Mouse (Mus musculus) heart, postnatal 36 days (tissue): ENCODE measurements around the gene Ccdc136. TPM values are rescaled to one million over a fixed set of nuclear protein-coding genes. Genes with fewer than 3 reads are reported as not detected.
"Not testable (repeated sequence)": the region's sequence is repeated elsewhere in the genome, so short reads cannot be mapped to it uniquely, and the experiment has no call there.

Source experiments
- DNase-seq, 2 experiments: peaks; one replicate each; pipeline ENCODE4 v3.0.0; 2021 to 2022
- intact Hi-C: fragments of 180-260 bp; cut with DNase I; formaldehyde crosslinking; loops from one replicate; pipeline ENCODE4 v1.15.1; 2025
- total RNA-seq, 2 experiments: library from RNA; stranded (reverse); gene quantifications; 2 replicates each; pipeline ENCODE4 v1.2.3; 2021

Gene Ccdc136
- 1 to 10 TPM; 1.7 to 3.0 TPM for total RNA-seq

- peak; percentile 70 to 73 for DNase-seq
- intact Hi-C loops, result no loop called here
Measured at GRCm38 (mm10) chr6:29395910-29396713, at the start of gene Ccdc136. Gene Ccdc136, plus strand, starts transcription at chr6:29396309.

DNA sequence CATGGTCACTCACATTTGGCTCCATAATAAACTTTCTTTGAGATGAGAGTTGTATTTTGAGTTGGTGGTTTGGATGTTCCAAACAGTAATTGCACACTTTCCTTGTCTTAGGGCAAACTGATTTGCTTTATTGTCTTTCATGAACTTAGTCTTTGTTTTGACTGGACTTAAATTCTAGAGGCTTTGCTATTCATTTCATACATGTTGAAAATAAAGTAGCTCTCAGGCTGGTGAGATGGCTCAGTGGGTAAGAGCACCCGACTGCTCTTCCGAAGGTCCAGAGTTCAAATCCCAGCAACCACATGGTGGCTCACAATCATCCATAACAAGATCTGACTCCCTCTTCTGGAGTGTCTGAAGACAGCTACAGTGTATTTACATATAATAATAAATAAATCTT, 49.6 kb upstream of the Ccdc136 start:
- intact Hi-C loops, result loop anchor here (5.0 kb wide), 2 partner anchors 86 to 134 kb away; partner anchors contain the start of gene Flnc
- DNase-seq, result not testable (repeated sequence)

GRCm38 (mm10) chr6:29347189-29347588, 48.9 kb upstream of the Ccdc136 start:
- intact Hi-C loops, result loop anchor here (5.0 kb wide), 2 partner anchors 85 to 135 kb away; partner anchors contain the start of gene Flnc
- DNase-seq, result no peak

DNA sequence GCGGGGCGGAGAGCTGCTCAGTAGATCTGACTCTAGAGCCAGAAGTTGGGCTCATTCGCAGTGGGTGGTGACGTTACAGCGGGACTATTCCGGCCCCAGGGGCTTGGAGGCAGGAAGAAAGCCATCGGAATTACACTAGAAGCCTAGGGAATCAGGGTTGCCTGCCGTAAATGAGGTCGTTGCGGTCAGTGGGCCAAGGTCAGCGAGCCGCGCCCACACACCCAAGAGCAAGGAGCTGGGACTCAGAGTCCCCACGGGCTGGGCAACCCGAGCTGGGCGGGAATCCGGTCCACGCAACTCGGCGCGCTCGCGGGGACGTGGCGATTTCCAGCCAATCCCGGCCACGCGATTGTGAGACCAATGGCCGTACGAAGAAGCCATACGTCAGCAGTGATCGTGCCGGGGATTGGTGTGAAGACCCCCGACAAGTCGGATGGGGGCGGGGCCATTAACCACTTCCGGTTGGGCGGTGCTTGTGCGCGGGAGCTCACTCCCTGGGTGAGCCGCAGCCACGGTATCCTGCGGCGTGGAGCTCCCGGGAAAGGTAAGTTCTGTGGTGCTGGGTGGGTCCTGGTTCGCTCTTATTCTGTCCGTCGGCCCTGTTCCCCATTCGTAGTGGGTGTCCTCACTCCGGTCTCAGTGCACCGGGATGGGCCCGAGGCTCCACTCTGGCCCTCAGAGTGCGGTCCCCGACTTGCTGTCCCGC, 48.3 kb upstream of the Ccdc136 start, which contains the start of gene Calu:
Calu (plus strand) TSS at position 405 of the 706 bp plus-strand sequence.
- intact Hi-C loops, result loop anchor here (5.0 kb wide), 2 partner anchors 84 to 136 kb away; partner anchors contain the start of gene Flnc
- peak; percentile 99 to 100 for DNase-seq

- no peak for DNase-seq
- intact Hi-C loops, result loop anchor here (5.0 kb wide), 2 partner anchors 84 to 136 kb away; partner anchors contain the start of gene Flnc
Measured at GRCm38 (mm10) chr6:29348371-29348724, 47.8 kb upstream of the Ccdc136 start.

GRCm38 (mm10) chr6:29351613-29352012, 44.5 kb upstream of the Ccdc136 start:
- DNase-seq, result no peak
- intact Hi-C loops, result no loop called here

DNA sequence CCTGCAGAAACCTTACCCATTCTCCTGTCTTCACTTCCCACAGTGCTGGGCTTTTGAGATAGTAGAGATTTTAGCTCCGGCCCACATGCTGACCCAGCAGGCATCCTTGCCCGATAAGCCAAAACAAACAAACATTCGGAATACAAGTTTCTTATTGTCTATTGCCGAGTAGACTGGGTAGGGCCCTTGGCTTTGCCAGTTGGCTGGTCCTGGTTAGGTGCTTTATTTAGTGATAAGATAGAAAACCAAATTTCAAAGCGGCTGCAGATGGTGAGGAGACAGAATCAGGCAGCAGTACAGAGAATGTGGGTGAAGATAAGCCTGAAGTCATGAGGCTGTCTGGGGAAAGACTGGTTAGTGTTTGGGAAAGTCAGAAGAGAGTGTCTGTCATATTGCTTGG, 43.3 kb upstream of the Ccdc136 start:
- no peak for DNase-seq

GRCm38 (mm10) chr6:29359386-29359785, 36.7 kb upstream of the Ccdc136 start:
- no peak for DNase-seq
- intact Hi-C loops, result no loop called here

More for the DNA sequence above, 43.3 kb upstream of the Ccdc136 start:
- intact Hi-C loops, result no loop called here

DNA sequence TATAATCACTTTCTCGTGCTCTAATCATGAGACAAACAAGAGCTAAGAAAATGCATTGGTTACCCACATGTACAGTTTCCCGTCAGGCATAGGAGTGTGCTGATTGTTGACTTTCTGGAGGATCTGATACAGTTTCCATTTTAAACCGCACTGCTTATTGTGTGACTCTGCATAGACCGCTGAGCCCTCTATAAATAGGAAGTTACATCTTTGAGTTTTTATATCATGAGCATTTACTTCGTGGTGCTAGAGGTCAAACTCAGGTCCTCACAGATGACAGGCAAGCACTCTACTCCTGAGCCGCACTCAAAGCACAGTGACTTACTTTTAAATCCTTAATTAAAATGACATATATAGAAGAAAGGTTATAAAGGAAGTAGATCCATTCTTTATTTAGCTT, 35.9 kb upstream of the Ccdc136 start:
- intact Hi-C loops, result loop anchor here (5.0 kb wide), 1 partner anchor 77 kb away; no protein-coding TSS in a partner anchor
- DNase-seq, result no peak

DNA sequence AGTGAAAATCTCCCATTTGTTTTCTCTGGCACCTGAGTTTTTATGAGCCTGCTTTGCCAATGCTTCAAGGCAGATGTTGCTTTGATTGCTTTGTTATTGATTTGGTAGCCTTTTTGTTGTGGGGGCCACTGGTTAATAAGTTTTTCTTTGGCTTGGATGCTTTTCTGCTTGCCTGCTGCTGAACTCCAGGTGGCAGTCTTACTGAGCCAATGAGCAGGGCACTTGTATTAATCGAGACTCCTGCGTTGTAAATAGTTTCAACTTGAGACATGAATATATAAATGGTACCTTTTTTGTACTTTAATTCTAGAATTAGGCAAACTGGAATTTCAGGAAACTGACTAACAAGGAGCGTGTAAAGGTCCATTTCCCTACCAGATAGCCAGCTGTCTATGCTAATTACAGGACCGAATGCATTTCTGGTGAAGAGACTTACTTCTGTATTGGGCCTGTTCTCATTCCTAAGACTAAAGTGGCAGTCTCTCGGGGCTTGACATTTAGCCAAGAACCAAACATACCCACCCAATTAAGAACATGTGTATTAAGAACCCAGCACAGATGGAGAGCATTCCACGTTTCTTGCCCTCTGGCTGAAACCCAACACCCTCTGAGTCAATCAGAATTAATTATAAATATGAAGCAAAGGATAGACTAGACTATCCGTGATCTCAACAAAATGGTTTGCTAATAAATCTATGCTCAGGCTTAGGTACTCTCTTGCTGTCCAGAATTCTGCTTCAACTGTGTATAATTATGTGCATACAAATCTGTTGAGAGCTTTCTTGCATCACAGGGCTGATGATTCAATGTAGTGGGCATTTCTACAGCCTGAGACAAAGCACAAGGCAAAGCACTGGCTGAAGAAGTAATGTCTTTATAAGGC, 33.6 kb upstream of the Ccdc136 start:
- intact Hi-C loops, result loop anchor here (5.0 kb wide), 1 partner anchor 75 kb away; no protein-coding TSS in a partner anchor
- DNase-seq, result no peak

DNA sequence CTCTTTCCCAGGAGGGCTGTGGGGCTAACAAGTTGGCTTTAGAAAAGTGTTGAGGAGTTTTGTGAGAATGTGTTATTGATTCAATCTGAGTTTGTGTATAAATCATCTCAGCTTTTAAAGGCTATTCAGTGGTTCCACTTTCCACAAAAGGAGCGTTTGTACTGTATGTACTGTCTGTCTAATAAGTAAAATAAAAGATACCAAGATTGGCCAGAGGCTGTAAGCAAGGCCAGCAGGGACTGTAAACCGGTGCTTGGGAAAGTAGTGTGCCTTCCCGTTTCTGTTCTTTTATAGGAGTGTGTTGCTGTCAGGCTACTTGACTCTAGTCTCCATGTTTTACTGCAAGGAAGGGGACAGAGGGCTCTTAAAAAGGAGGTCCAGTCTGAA, 33.0 kb upstream of the Ccdc136 start:
- intact Hi-C loops, result loop anchor here (5.0 kb wide), 1 partner anchor 74 kb away; no protein-coding TSS in a partner anchor
- no peak for DNase-seq

GRCm38 (mm10) chr6:29365277-29365676, 30.8 kb upstream of the Ccdc136 start:
- no peak for DNase-seq
- intact Hi-C loops, result no loop called here

DNA sequence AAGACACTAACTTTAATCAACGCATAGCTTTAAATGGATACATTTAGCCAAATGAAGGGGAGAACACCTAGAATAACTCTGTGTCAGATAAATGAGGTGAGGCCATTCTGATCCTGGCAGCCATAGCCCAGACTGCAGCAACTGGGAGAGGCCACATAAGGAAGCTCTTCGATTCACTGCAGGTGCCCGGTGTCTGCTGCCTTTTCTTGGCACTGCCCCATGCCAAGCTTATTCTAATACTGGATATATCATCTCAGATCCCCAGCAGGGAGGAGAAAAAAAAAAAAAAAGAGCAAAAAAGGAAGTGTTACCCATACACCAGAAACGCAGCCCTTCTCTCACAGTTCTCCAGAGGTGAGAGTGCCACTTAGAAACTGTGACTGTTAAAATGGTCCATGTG, 18.7 kb upstream of the Ccdc136 start:
- no peak for DNase-seq
- intact Hi-C loops, result no loop called here

- DNase-seq, result no peak
- intact Hi-C loops, result no loop called here
Measured at GRCm38 (mm10) chr6:29378678-29379077, 17.4 kb upstream of the Ccdc136 start.

- DNase-seq, result no peak
- intact Hi-C loops, result no loop called here
Measured at GRCm38 (mm10) chr6:29379954-29380353, 16.2 kb upstream of the Ccdc136 start.

DNA sequence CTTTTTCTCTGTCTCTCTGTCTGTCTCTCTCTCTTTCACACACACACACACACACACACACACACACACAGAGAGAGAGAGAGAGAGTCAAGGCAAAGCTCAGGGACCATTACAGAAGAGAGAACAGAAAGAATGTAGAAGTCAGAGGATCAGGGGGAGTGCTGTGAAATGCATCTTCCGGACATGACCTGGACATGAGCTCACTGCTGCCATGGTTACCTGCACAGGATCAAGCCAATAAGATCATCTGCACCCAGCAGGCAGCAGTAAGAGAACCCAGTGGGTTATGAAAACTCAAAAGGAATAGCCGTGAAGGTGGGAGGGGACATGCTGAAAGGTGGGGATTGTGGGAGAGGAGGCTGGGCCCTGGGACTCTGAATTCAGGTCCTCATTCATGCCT, 13.7 kb upstream of the Ccdc136 start:
- DNase-seq, result no peak
- intact Hi-C loops, result no loop called here

DNA sequence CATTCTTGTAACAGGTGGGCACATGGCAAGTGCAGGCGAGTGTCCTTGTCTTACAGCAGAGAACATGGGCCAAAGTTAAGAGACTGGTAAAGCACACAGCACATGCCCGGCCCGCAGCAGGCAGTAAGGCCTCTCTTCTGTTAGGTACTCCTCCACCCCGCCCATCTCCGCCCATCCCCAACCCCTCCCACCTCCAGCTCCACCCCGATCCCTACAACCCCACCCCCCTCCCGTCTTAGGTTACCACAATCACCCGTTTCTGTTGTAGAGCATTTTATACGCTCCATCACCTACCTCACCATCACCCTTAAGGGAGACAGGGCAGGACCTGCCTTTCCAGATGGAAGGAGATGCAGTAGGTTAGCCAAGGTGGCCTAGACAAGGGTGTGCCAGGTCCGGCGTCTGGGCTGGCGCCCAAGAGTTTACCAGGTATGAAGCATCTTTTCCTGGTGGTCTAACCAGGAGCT, 8.0 kb upstream of the Ccdc136 start, which contains the start of gene Opn1sw:
Opn1sw (minus strand) TSS at position 417 of the 467 bp plus-strand sequence.
- intact Hi-C loops, result loop anchor here (2.0 kb wide), 1 partner anchor 97 kb away; no protein-coding TSS in a partner anchor
- DNase-seq, result peak in 1 of 2 experiments; percentile 6

- peak; percentile 90 to 92 for DNase-seq
- intact Hi-C loops, result loop anchor here (2.0 kb wide), 1 partner anchor 96 kb away; no protein-coding TSS in a partner anchor
Measured at GRCm38 (mm10) chr6:29388606-29389080, 7.5 kb upstream of the Ccdc136 start.

GRCm38 (mm10) chr6:29389425-29389824, 6.7 kb upstream of the Ccdc136 start:
- DNase-seq, result no peak
- intact Hi-C loops, result loop anchor here (2.0 kb wide), 1 partner anchor 95 kb away; no protein-coding TSS in a partner anchor

- DNase-seq, intact Hi-C loops: not testable (repeated sequence)
Measured at GRCm38 (mm10) chr6:29390500-29390899, 5.6 kb upstream of the Ccdc136 start.
